Mouse (Mus musculus): ENCODE results near the gene Nkx3-2.

- no peak for TF ChIP-seq POLR2A (IDR thresholded peaks at IDR 0.05; ENCODE audit: borderline replicate concordance, low read depth, low read length)
- TF ChIP-seq CTCF (IDR thresholded peaks at IDR 0.05; ENCODE audit: low read depth, low read length) = no peak
These were observed 47.0 kb upstream of the Nkx3-2 start for GRCm38 (mm10) chr5:41811279-41811678.
